Mouse (Mus musculus): ENCODE data around the gene Gpr160. TPM values are rescaled to one million over a fixed set of nuclear protein-coding genes. Genes with fewer than 3 reads are reported as not detected.
"Not testable (repeated sequence)": the region's sequence is repeated elsewhere in the genome, so short reads cannot be mapped to it uniquely, and the experiment has no call there.

The Gpr160 gene
- polyA plus RNA-seq, 1 experiment from 2014 or later, result 12.5 TPM

DNA sequence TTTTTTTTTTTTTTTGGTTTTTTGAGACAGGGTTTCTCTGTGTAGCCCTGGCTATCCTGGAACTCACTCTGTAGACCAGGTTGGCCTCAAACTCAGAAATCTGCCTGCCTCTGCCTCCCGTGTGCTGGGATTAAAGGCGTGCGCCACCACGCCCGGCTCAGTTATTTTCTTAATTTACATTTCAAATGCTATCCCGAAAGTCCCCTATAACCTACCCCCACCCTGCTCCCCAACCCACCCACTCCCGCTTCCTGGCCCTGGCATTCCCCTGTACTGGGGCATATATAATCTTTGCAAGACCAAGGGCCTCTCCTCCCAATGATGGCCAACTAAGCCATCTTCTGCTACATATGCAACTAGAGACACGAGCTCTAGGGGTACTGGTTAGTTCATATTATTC lies 3.8 kb downstream of the Gpr160 start:
- not testable (repeated sequence) for H3K9me3 ChIP-seq (replicated peaks); H3K27ac ChIP-seq (replicated peaks); H3K4me2 ChIP-seq (replicated peaks); H3K4me3 ChIP-seq (replicated peaks); H3K9ac ChIP-seq; H3K36me3 ChIP-seq; ATAC-seq (ENCODE audit: insufficient number of reproducible peaks, low FRiP score, low TSS enrichment, low read depth); H3K27me3 ChIP-seq
- peaks cover 12% of the 10 kb centered on the region; the same call in 1 of the 2 replicates for H3K4me1 ChIP-seq
- 94% methylated on average over 8 of the region's 8 CpGs for WGBS

DNA sequence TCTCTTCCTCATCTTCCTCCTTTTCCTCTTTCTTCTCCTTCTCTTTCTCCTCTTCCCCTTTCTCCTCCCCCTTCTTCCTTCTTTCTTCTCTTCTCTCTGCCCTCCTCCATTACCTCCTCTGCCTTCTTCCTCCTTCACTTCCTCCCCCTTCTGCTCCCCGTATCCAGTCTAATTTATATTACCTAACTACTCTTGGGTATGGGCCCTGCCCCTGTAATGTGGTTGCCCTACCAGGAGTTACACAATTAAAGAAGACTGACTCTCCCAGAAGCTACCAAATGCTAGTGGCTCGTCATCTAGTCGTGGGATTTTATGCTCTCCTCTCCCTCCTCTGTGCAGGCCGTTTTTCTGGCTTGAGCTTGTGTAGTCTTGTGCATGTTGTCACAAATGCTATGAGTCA lies 5.0 kb downstream of the Gpr160 start:
- peaks cover 8% of the 10 kb centered on the region; the same call in 1 of the 2 replicates for H3K4me1 ChIP-seq
- H3K27me3 ChIP-seq, result no peaks in the 10 kb centered on the region
- H3K4me2 ChIP-seq (replicated peaks), result no peak overlapping the region
- H3K9me3 ChIP-seq (replicated peaks), result no peaks in the 10 kb centered on the region
- H3K4me3 ChIP-seq (replicated peaks), result no peak overlapping the region
- 67% methylated on average over 4 of the region's 4 CpGs for WGBS
- no peak overlapping the region for H3K27ac ChIP-seq (replicated peaks)
- H3K36me3 ChIP-seq, result no peaks in the 10 kb centered on the region
- ATAC-seq (ENCODE audit: insufficient number of reproducible peaks, low FRiP score, low TSS enrichment, low read depth), result no peak
- H3K9ac ChIP-seq, result no peak overlapping the region

DNA sequence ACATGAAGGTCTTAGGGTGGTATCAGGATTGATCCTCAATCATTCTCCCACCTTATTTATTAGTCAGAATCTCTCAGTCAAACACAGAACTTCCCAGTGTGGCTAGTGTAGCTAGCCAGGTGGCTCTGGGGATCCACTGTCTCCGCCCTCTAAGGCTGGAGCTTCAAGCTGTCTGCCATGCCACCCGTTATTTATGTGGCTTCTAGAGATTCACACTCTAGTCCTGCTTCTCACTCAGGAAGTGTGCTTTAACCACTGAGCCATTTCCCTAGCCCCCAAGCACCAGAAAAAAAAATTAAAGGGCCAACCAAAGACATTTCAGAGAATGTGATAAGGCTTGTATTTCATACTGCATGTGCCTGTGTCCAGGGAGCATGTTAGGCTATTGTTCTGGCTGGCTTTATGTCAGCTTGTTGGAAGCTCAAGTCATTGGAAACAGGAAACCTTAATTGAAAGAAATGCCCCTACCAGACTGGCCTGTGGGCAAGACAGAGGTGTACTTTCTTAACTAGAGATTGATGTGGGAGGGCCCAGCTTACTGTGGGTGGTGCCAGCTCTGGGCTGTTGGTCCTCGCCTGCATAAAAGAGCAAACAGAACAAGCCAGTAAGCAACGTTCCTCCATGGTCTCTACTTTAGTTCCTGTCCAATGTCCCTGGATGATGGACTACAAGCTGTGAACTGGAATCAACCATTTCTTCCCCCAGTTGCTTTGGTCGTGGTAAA lies 8.1 kb downstream of the Gpr160 start:
- Histone ChIP-seq H3K4me1 (no peaks in the 10 kb centered on the region), H3K4me3 (replicated peaks) (no peak overlapping the region), H3K27ac (replicated peaks) (no peak overlapping the region), H3K4me2 (replicated peaks) (no peak overlapping the region), H3K36me3 (no peaks in the 10 kb centered on the region), H3K9me3 (replicated peaks) (no peaks in the 10 kb centered on the region), H3K27me3 (no peaks in the 10 kb centered on the region), H3K9ac (no peak overlapping the region)
- peak; percentile 29; the same call in 1 of the 2 replicates for ATAC-seq (ENCODE audit: insufficient number of reproducible peaks, low FRiP score, low TSS enrichment, low read depth)
- 68% methylated on average over 5 of the region's 5 CpGs for WGBS

DNA sequence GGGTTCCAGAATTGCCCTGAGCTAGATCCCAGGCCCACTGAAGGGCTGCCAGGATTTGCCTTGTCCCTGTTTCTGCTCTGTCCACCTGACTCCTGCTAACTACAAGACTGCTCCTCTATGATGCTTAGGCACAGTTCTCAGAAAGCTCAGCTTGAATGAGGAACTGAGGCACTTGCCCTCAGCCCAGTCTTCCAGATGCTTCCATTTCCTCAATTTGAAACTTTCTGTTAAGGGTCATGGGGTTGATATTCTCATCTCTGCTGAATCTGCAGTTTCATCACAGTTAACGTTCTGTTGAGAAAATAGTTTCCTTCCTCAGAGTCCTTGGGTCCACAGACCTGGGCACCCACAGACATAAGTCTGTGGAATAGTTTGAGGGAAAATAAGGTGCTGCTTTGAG lies 8.9 kb downstream of the Gpr160 start:
- Histone ChIP-seq H3K9ac (no peak overlapping the region), H3K27me3 (no peaks in the 10 kb centered on the region), H3K4me2 (replicated peaks) (no peak overlapping the region), H3K4me1 (no peaks in the 10 kb centered on the region), H3K9me3 (replicated peaks) (no peaks in the 10 kb centered on the region), H3K36me3 (no peaks in the 10 kb centered on the region), H3K27ac (replicated peaks) (no peak overlapping the region), H3K4me3 (replicated peaks) (no peak overlapping the region)
- 71% methylated on average over 1 of the region's 1 CpGs for WGBS
- no peak for ATAC-seq (ENCODE audit: insufficient number of reproducible peaks, low FRiP score, low TSS enrichment, low read depth)

DNA sequence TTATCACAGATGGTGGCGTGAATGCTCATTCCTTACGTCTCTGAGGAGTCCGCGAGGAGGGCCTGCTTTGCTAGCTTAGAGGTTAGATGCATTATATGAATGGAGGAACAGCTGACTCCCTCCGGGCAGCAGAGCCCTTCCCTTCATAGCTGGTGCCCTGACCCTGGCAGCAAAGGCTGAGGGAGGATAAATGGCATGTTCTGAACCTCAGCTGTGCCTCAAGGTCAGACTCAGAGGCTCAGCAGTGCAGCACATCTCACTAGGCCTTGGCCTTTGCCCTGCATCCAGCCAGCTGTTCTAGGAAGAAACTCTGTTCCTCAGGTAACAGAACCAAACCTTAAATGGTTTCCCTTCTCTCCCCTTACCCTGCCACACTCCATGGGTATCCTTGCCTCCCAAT lies 12.4 kb downstream of the Gpr160 start:
- WGBS, result 81% methylated on average over 5 of the region's 5 CpGs
- no peak overlapping the region for H3K4me3 ChIP-seq (replicated peaks)
- no peak overlapping the region for H3K9ac ChIP-seq
- H3K36me3 ChIP-seq, result no peaks in the 10 kb centered on the region
- no peaks in the 10 kb centered on the region for H3K4me1 ChIP-seq
- H3K27ac ChIP-seq (replicated peaks), result no peak overlapping the region
- ATAC-seq (ENCODE audit: insufficient number of reproducible peaks, low FRiP score, low TSS enrichment, low read depth), result no peak
- no peaks in the 10 kb centered on the region for H3K27me3 ChIP-seq
- no peaks in the 10 kb centered on the region for H3K9me3 ChIP-seq (replicated peaks)
- H3K4me2 ChIP-seq (replicated peaks), result no peak overlapping the region

DNA sequence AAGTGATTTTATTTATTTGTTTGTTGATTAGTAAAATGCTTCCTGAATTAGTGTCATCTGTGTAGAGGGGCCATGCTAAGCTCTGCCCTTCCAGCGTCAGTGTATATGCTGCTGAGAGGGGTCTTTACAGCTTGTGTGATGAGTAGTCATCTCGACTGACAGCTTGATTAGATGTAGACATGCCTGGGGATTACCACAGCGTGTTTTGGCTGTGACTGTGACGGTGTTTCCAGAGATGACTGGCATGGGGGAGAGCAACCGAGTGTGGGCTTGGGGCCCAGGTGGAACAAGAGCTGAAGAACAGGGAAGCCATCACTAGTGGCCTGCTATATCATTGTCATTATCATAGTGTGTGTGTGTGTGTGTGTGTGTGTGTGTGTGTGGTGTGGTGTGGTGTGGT lies 12.9 kb downstream of the Gpr160 start:
- Histone ChIP-seq H3K4me3 (replicated peaks) (no peak overlapping the region), H3K9me3 (replicated peaks) (no peaks in the 10 kb centered on the region), H3K36me3 (no peaks in the 10 kb centered on the region), H3K4me2 (replicated peaks) (no peak overlapping the region), H3K27me3 (no peaks in the 10 kb centered on the region), H3K4me1 (no peaks in the 10 kb centered on the region), H3K27ac (replicated peaks) (no peak overlapping the region), H3K9ac (no peak overlapping the region)
- 54% methylated on average over 5 of the region's 5 CpGs for WGBS
- ATAC-seq (ENCODE audit: insufficient number of reproducible peaks, low FRiP score, low TSS enrichment, low read depth), result no peak

DNA sequence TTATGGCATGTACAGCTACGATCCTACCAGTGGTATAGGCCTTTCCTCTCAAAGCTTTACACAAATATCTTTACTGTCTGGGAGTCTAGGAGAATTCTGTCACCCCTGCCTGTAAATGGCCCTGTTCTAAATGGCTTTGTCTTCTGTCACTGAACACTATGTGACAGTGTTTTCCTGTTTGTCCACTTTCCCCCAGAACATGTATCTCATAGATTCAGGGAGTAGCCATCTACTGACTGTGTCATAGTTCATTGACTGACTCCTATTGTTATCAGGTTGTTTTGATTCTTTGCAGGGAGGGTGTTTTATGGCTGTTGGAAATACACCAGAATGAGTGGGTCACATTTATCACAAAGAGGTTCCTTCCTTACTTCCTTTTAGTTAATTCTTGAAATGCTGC lies 14.2 kb downstream of the Gpr160 start:
- no peak overlapping the region for H3K9ac ChIP-seq
- WGBS, result 82% methylated on average over 1 of the region's 1 CpGs
- no peaks in the 10 kb centered on the region for H3K27me3 ChIP-seq
- no peaks in the 10 kb centered on the region for H3K9me3 ChIP-seq (replicated peaks)
- no peak for ATAC-seq (ENCODE audit: insufficient number of reproducible peaks, low FRiP score, low TSS enrichment, low read depth)
- no peak overlapping the region for H3K4me2 ChIP-seq (replicated peaks)
- no peak overlapping the region for H3K4me3 ChIP-seq (replicated peaks)
- H3K4me1 ChIP-seq, result no peaks in the 10 kb centered on the region
- H3K36me3 ChIP-seq, result no peaks in the 10 kb centered on the region
- H3K27ac ChIP-seq (replicated peaks), result no peak overlapping the region

DNA sequence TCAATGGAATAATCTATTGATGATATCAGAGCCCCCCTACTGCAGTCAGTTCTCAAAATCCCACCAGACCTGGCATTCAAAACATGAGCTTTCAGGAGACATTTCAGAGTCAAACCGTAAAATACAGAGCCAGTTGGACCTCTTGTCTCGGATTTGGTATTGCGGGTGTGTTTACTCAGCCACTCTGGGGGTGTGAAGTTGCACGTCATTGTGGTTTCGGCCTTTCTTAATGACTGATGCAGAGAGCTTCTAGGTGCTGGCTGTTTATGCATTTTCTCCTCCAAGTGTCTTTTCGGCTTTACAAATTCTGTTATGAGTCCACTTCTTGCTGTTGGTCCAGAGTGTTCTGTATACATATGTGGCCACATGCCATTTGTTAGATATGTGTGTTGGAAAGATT lies 21.0 kb downstream of the Gpr160 start:
- H3K9me3 ChIP-seq (replicated peaks), result no peaks in the 10 kb centered on the region
- H3K27ac ChIP-seq (replicated peaks), result no peak overlapping the region
- ATAC-seq (ENCODE audit: insufficient number of reproducible peaks, low FRiP score, low TSS enrichment, low read depth), result no peak
- 91% methylated on average over 6 of the region's 6 CpGs for WGBS
- no peak overlapping the region for H3K9ac ChIP-seq
- H3K4me1 ChIP-seq, result no peaks in the 10 kb centered on the region
- no peaks in the 10 kb centered on the region for H3K27me3 ChIP-seq
- H3K4me2 ChIP-seq (replicated peaks), result no peak overlapping the region
- no peaks in the 10 kb centered on the region for H3K36me3 ChIP-seq
- H3K4me3 ChIP-seq (replicated peaks), result no peak overlapping the region

DNA sequence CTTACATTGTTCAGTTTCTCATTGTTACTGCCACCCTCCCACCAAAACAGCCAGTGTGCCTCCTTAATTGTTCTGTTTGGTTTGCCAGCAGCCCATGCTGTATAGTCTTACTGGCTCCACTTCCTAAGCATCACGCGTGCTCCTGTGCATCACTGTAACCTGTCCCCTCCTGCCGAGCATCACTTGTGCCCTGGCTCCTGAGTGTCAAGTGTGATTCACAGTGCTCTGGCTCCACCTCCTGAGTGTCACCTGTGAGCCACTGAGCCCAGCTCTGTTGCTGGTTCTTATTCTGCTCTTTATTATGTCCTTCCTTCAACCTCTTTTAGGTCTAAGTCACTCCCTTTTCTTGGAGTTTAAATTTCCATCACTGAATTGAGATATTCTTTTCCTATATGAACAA lies 31.7 kb downstream of the Gpr160 start:
- 87% methylated on average over 3 of the region's 3 CpGs for WGBS
- Histone ChIP-seq H3K27ac (replicated peaks) (no peak overlapping the region), H3K9ac (no peak overlapping the region)

DNA sequence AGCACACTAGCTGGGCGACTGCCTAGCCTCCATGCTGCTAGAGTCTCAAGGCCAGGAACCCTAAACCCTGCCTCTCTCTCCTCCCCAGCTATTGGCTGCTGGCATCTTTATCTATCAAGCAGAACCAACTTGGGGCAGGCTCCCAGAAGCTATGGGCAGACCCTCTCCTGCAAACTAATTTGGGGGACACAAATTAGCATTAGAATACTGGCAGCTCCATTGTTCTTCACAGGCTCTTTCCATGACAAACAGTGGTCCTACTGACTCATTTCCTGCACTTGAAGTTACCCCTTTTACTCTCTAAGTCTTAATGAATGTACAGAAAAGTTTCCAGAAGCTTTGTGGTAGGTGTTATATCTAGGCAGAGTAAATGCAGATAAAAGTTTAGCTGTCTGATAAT lies 33.3 kb downstream of the Gpr160 start:
- Histone ChIP-seq H3K4me3 (replicated peaks) (no peak overlapping the region), H3K4me1 (no peaks in the 10 kb centered on the region), H3K9ac (no peak overlapping the region), H3K27ac (replicated peaks) (no peak overlapping the region), H3K36me3 (0 out of 2 replicates have a peak, but pooled peaks cover under 1% of the 10 kb centered on the region), H3K9me3 (replicated peaks) (no peaks in the 10 kb centered on the region), H3K27me3 (no peaks in the 10 kb centered on the region), H3K4me2 (replicated peaks) (no peak overlapping the region)
- ATAC-seq (ENCODE audit: insufficient number of reproducible peaks, low FRiP score, low TSS enrichment, low read depth), result no peak
- WGBS, result 46% methylated on average over 1 of the region's 1 CpGs

More for the DNA sequence above, 31.7 kb downstream of the Gpr160 start:
- no peaks in the 10 kb centered on the region for H3K27me3 ChIP-seq
- no peaks in the 10 kb centered on the region for H3K36me3 ChIP-seq
- H3K4me2 ChIP-seq (replicated peaks), result no peak overlapping the region
- no peaks in the 10 kb centered on the region for H3K4me1 ChIP-seq
- no peaks in the 10 kb centered on the region for H3K9me3 ChIP-seq (replicated peaks)
- no peak overlapping the region for H3K4me3 ChIP-seq (replicated peaks)
- ATAC-seq (ENCODE audit: insufficient number of reproducible peaks, low FRiP score, low TSS enrichment, low read depth), result no peak

DNA sequence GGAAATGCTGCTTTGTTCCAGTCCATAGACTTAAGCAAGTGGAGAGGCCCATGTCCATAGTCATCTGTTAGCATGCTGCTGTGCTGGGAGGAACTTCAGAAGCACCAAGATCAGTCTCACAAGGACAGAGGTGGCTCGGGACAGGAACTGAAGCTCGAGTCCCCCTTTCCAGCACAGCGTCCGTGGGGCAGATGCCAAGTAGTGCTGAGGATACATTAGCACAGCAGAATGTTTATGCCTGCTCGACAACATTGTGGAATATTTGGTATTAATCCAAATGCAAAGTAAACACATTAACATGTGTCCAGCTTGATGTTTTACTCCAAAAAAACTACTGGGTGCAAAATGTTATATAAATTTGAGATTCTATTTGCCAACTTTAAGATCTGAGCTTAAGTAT lies 41.0 kb downstream of the Gpr160 start:
- no peak for ATAC-seq (ENCODE audit: insufficient number of reproducible peaks, low FRiP score, low TSS enrichment, low read depth)
- H3K36me3 ChIP-seq, result peaks cover 24% of the 10 kb centered on the region; the same call in 1 of the 2 replicates
- no peak overlapping the region for H3K27ac ChIP-seq (replicated peaks)
- H3K4me2 ChIP-seq (replicated peaks), result no peak overlapping the region
- H3K4me1 ChIP-seq, result no peaks in the 10 kb centered on the region
- H3K9ac ChIP-seq, result no peak overlapping the region
- H3K9me3 ChIP-seq (replicated peaks), result no peaks in the 10 kb centered on the region
- WGBS, result 77% methylated on average over 5 of the region's 5 CpGs
- H3K4me3 ChIP-seq (replicated peaks), result no peak overlapping the region
- H3K27me3 ChIP-seq, result no peaks in the 10 kb centered on the region

DNA sequence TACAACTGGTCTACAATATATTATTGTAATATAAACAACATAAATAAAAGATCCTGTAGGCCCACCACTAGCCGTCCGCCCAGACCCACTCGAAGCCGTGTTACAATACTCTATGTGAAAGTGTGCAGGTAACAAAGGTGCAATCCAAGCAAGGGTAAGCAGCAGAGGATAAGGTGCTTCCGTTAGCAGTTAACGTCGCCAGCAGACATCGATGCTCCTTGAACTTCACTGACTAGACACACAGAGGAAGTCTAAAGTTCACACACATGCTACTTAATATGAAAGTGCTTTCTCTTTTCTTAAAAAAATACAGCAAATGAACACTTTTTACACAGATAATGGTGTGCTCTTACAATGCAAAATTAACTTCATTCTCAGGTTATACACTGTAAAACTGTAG lies 43.7 kb downstream of the Gpr160 start:
- Histone ChIP-seq H3K4me3 (replicated peaks) (no peak overlapping the region), H3K9ac (no peak overlapping the region), H3K36me3 (peaks cover 31% of the 10 kb centered on the region; the same call in 1 of the 2 replicates), H3K9me3 (replicated peaks) (no peaks in the 10 kb centered on the region), H3K4me2 (replicated peaks) (no peak overlapping the region), H3K27me3 (no peaks in the 10 kb centered on the region), H3K27ac (replicated peaks) (no peak overlapping the region), H3K4me1 (no peaks in the 10 kb centered on the region)
- ATAC-seq (ENCODE audit: insufficient number of reproducible peaks, low FRiP score, low TSS enrichment, low read depth), result no peak
- WGBS, result 91% methylated on average over 8 of the region's 8 CpGs

Data from embryonic facial prominence, embryonic 15.5 days (tissue).